Mouse (Mus musculus): ENCODE results near the gene Mcm8.

Gene Mcm8

DNA sequence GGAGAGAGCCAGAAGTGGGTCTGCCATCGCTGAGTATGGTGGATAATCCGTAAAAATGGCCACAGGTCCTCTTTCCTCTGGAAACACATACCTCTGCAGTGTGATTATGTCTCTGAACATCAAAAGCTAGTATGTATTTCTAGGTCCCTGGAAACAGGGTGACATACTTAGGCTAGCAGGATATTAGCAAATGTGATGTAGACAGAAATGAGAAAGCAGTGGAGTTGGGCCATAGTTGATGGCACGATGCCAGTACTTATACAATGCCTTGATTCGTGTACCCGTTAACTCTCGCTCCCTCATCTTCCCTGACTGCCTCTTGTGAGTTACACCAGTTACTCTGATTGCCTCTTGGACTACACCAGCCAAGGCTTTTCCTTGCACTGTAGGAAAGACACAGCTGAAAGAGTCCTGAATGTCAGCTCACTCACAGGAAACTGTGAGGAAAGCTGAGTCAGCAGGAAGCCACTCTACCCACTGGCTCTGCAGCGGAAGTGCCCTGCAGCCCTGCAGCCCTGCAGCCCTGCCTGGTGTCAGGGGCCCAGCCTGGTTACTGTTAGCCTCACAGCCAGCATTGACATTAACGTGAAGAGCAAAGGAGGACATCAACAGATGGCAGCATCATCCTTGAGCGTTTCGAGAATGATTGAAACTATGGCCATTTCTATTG is 57.9 kb downstream of the Mcm8 start:
- no peak for DNase-seq

GRCm38 (mm10) chr2:132876991-132877390 is 61.0 kb downstream of the Mcm8 start:
- no peak for DNase-seq

GRCm38 (mm10) chr2:132879261-132880044 is 63.5 kb downstream of the Mcm8 start:
- DNase-seq = no peak

- DNase-seq = no peak
These were observed 65.1 kb downstream of the Mcm8 start, which contains the start of gene Lrrn4 for GRCm38 (mm10) chr2:132880844-132881645. TSS of gene Lrrn4 (minus strand) at chr2:132880891.

DNA sequence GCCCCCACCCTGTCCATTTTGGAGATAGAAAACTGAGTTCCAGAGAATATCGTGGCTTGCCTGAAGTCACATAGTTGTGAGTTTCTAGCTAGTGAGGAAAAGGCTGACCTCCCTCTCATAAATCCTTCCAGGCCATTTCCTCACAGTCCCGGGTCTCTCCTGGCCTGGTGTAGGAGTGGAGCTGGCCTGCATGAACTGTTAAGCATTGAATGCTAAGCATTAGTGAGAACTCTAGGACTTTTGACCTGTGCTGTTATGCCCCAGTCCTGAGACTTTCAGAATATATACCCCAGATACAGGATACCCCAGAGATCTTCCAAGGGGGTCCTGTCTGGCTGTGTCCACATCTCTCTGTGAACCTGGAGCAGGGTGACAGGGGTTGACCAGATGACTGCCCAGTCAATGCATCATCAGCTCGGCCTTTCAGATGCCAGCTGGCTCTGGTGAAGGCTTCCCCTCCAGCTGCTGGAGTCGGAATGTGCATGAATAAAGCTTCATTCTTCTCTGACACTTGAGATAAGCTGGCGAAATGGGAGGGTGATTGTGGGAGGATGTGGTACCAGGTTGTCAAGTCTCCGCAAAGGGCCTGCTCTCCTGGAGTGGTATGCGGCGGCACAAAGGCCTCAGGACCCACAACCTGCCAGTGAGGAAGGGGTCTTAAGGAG is 68.5 kb downstream of the Mcm8 start:
- no peak for DNase-seq

GRCm38 (mm10) chr2:132885312-132885711 is 69.4 kb downstream of the Mcm8 start:
- DNase-seq = no peak
